Mouse (Mus musculus): ENCODE results near the gene Lonrf3.

- TF ChIP-seq CTCF (IDR thresholded peaks at IDR 0.05; ENCODE audit: borderline replicate concordance, extremely low read depth, insufficient read depth, insufficient read length) (no peak), POLR2A (IDR thresholded peaks at IDR 0.05; ENCODE audit: borderline replicate concordance, extremely low read depth, insufficient read depth, insufficient read length, poor library complexity, severe bottlenecking) (no peak)
Measured at GRCm38 (mm10) chrX:36392672-36393071, 64.5 kb downstream of the Lonrf3 start.
